Mouse (Mus musculus) adrenal gland, postnatal 10 days (tissue): Measurements from ENCODE around the gene Sema6d. TPM values are rescaled to one million over a fixed set of nuclear protein-coding genes. Genes with fewer than 3 reads are reported as not detected.

Experiments used
- DNase-seq: peaks from one replicate; pipeline ENCODE4 v3.0.0; 2021; ENCODE audit warnings: mixed read lengths
- total RNA-seq, 2 experiments: library from RNA; stranded (reverse); gene quantifications; 2 replicates each; pipeline ENCODE4 v1.2.3; 2021

Sema6d gene
- total RNA-seq, 2 experiments from 2014 or later = 17.3 to 22.2 TPM

DNA sequence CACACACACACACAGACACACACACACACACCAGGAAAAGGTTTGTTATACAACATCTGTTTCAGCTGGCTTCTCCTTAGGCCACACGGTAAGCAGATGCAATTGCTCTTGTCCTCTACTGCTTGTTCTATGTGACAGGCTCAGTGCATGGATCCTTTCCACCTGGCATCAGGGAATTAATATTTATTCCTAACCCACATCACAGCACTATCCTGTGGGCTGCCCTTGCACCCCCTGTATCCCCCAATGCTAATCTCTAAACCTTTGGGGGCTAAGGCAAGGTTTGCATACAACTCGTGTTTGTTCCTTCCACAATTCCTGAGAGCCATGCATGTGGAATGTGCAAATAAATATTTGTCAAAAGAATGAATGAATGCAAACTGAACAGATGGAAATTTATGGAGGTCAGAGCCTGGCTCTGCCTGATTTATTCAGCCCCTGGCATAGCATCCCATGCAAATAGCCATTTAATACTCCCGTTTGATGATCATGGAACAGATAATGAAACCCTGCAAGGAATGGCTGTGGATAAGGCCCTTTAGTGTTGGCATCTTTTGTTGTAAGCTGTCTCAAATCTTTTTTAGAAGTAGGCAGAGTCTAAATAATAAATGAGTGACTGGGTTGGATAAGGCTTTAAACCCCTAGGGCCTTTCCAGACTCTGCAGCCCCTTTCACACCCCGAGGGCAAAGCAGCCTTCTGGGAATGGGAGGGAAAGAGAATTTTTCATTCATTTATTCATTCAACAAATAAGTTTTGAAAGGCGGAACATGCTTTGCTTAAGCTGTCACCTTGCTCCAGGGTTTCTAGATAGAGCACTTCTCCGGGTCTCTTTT lies 383.1 kb downstream of the Sema6d start:
- DNase-seq = no peak

DNA sequence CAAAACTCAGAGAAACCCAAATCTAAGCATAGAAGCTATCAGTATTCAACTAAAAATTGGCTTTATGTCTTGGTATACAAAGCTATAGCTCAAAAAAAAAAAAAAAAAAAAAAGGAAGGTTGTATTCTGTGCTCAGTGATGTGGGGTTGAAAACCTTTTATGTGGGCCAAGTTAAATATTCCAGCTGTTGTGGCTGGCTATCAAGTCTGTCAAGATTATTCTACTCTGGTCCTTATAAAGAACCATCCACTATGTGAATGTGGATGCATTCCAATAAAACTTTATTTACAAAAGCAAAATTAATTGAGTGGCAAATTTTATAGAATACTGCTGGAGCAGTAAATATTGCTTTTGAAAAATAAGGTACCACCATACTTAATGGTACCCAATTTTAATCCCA lies 388.1 kb downstream of the Sema6d start:
- no peak for DNase-seq

GRCm38 (mm10) chr2:124478526-124478925 lies 388.8 kb downstream of the Sema6d start:
- no peak for DNase-seq

DNA sequence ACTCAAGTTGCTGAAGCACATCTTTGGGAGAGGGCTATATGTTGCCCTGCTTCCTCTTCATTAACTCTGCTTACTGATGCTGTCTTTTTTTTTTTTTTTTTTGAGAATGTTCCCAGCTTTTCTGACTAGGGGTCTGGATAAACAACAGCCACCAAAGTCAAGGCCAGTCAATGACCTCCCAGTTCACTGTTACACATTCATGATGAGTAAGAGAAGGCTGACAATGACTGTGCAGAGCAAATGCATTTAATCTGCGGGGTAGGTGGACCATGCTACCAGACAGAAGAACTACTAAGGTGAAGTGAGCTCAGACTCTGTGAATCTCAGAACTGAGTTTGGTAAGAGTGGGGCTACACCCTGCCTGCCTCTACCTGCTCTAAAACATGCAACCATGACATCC lies 396.0 kb downstream of the Sema6d start:
- peak; percentile 9 for DNase-seq

DNA sequence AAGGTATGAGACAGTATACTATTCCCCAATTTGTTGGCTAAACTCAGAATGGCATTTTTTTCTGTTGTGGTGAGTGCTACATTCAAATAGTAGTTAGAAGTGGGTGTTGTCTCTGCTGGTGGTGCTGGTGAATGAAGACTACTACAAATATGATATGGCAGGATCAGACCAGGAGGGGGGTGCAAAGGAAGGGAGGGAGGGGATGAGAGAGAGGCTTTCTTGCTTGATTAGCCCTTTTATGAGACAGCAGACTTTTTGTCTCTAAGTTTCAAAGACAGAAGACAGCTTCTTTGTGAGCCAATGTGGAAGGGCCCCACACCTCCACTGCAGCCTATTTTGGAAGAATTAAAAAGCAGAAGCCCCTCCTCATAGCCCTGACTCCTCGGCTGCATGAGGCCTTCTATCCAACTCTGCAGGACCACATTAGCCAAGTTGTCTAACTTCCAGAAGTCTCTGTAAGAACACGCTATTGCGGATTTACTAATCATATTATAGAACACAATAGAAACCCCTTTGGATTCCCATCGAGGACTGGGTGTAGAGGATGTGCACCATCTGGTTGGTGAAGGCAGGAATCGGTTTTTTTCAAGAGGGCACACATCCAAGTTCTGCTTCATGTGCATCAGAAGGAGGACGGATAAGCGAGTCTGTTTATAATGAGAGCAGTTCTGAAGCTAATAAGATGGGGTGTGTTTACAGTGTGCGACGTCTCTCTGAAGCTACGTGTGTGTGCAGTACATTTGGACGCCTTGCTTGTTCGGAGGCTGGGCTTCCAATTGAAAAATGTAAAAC lies 400.4 kb downstream of the Sema6d start:
- DNase-seq = no peak

- no peak for DNase-seq
Measured at GRCm38 (mm10) chr2:124495751-124496150, 406.0 kb downstream of the Sema6d start.

GRCm38 (mm10) chr2:124499670-124500069 lies 409.9 kb downstream of the Sema6d start:
- DNase-seq = no peak

GRCm38 (mm10) chr2:124505784-124506489 lies 416.2 kb downstream of the Sema6d start:
- DNase-seq = no peak

- DNase-seq = no peak
Measured at GRCm38 (mm10) chr2:124507804-124508203, 418.0 kb downstream of the Sema6d start.

- no peak for DNase-seq
Measured at GRCm38 (mm10) chr2:124509479-124509878, 419.7 kb downstream of the Sema6d start.

DNA sequence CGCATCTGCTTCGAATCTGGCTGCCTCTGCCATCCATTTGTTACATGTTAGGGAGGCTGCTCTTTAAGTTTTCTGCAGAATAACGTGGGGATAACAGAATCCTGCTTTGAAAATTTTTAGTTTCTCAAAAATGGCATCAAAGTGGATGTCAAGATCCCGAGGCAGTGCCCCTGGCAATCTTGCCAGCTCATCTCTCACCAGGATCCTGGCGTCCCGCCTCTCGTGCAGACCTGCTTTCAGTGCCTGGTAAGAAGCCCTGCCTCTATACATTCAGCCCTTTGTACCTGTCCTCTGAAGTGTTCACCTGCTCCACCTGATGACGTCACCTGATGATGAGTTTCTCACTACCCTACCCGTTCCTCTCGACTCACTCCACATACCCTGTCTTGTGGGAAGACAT lies 422.1 kb downstream of the Sema6d start:
- no peak for DNase-seq

- peak; percentile 65 for DNase-seq
Measured at GRCm38 (mm10) chr2:124522426-124522825, 432.7 kb downstream of the Sema6d start.

DNA sequence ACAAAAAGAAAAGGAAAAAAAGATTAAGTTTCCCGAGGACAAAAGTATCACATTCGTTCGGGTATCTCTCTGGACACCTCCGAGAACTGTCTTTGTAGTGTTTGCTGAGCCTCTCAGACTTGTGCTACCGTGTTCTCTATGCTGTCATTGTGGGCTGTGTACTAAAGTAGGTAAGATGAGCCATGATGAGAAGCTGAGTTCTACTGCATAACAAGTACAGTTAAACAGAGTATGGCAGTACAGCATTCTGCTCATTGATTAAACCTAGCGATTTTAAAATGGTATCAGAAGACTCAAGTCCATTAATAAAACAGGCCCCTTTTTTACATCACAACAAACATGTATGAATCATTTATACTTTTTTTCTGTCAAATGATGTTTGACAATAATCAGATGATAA lies 433.9 kb downstream of the Sema6d start:
- no peak for DNase-seq

DNA sequence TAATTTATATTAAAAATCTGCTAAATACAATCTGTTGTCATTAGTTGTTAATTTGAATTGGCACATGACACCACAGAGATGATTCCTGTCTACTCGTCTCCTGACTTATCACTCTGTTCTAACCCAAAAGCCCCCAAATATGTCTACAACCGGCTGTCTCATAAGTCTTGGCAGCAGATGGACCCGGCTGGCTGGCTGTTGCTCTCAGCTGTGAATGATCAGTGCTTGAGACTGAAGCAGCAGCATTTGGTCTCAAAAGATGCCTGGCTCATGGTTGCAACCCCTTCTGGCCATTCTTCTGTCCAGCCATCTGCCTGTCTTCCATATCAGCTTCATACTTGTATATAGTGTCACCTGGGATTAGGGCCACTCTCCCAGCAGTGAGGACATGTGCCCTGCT lies 434.4 kb downstream of the Sema6d start:
- DNase-seq = no peak

DNA sequence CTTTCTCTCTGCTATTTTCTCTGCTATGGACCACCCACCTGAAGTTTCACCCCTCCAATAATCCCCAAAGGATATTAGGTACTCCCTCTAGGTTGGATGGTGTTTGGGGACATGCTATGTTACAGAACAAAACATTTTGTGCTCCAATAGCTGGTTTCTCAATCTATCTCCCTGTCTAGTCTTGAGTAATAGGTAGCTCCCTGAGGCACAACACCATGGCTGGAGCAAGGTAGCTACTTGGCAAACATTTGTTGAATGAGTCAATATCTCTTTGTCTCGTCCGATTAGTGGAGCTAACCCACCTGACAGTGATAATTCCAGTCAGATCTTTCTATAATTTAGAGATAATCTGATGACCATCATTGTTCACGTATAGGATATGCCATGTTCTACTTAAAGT lies 437.9 kb downstream of the Sema6d start:
- no peak for DNase-seq

DNA sequence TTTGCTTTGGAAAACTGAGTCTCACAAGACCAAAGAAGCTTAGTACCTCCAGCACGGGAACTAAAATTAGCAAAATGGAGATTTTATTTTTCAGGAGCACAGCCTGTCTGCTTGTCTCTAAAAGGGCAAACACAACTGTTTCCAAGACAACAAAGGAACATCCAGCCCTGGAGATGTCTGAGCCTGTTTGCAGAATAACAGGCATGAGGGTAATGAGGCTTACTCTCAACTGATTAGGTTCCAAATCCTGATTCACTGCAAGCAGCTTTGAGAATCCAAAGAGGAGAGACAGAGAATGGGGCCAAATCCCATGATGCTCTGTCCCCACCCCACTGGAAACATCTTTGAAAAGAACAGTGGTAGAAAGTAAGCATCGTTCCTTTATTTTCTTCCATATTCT lies 440.7 kb downstream of the Sema6d start:
- DNase-seq = no peak

GRCm38 (mm10) chr2:124531062-124531461 lies 441.3 kb downstream of the Sema6d start:
- no peak for DNase-seq

- DNase-seq = peak; percentile 35
Measured at GRCm38 (mm10) chr2:124532906-124533305, 443.1 kb downstream of the Sema6d start.

- DNase-seq = no peak
Measured at GRCm38 (mm10) chr2:124533602-124534001, 443.8 kb downstream of the Sema6d start.

DNA sequence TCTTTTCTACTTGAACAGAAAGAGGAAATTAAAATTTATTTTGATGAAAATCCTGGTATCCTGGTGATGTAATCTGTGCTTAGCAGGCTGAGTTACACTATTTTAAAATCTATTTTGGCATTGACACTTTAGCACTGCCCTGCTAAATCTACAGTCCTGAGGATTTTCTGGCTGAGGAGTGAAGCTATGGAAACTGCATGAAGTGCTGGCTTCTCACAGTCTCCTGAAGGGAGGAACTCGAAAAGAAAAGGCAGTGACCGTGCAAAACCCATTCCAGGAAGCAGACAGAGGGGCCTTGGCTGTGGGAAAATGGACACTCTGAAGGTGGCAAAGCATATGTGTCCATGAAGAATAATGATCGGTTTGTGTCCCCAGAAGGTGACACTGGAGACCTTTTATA lies 460.5 kb downstream of the Sema6d start:
- DNase-seq = no peak

DNA sequence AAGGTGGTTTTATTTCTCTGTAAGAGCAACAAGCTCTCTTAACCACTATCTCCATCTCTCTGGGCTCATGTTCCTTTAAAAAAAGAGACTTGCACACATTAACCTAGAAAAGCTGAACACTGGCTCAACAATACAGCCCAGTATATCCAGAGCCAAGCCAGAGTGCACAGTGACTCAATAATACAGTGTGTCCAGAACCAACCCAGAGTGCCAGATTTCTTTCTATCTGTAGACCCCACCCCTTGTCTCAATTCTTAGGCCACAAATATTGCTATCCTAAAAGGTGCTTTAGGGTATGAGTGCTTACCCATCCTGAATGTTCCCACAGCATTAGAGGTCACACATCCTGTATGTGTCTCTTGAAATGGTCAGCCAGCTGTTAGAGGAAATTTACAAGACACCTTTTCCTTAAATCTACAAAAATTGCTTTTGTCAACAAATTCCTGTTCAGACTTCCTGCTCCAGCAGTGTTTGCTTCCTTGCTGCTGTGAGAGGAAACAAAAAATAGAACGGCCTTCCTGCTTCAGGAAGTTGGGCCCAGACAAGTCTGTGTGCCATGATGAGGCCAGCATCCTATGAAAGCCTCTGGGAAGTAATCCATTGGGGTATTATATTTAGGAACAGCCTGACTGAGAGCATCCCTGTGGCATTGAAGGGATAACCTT lies 465.1 kb downstream of the Sema6d start:
- no peak for DNase-seq

DNA sequence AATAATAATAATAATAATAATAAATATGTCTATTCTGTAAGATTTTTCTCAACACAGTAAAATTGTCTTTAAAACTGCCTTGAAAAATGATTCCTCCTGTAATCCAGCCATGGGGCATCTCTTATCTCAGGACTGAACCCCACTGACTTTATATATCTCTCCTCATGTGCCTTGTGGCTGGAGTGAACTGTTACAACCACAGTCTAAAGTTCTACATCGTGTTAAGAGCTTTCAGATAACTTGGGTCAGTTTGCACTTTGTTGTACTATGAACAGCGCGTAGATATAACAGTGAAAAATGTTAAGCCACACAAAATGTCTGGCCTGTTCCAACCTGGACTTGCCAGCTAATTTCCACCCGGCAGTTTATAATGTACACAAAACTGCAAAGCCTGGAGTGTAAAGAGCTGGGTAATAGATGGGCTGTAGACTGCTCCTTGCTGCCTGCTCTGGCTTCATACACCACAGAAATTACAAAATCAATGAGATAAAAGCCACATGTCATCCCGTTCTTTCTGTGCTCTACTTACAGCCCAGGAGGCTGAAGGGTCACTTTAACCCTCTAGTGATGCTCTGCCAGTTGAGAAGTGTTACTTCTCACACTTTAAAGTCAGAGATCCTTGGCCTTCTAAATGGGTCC lies 467.2 kb downstream of the Sema6d start:
- DNase-seq = no peak
